Mouse (Mus musculus) heart, postnatal 25 days (tissue): ENCODE results near the gene Rad17. TPM values are rescaled to one million over a fixed set of nuclear protein-coding genes. Genes with fewer than 3 reads are reported as not detected.

Experiments used
- DNase-seq: peaks from one replicate; pipeline ENCODE4 v3.0.0; 2022; ENCODE audit warnings: low spot score
- intact Hi-C: fragments of 180-260 bp; cut with DNase I; formaldehyde crosslinking; loops from one replicate; pipeline ENCODE4 v1.15.1; 2025
- total RNA-seq, 2 experiments: library from RNA; stranded (reverse); gene quantifications; 2 replicates each; pipeline ENCODE4 v1.2.3; 2021

Rad17 gene
- 10 to 100 TPM; 12.5 to 15.3 TPM for total RNA-seq

DNA sequence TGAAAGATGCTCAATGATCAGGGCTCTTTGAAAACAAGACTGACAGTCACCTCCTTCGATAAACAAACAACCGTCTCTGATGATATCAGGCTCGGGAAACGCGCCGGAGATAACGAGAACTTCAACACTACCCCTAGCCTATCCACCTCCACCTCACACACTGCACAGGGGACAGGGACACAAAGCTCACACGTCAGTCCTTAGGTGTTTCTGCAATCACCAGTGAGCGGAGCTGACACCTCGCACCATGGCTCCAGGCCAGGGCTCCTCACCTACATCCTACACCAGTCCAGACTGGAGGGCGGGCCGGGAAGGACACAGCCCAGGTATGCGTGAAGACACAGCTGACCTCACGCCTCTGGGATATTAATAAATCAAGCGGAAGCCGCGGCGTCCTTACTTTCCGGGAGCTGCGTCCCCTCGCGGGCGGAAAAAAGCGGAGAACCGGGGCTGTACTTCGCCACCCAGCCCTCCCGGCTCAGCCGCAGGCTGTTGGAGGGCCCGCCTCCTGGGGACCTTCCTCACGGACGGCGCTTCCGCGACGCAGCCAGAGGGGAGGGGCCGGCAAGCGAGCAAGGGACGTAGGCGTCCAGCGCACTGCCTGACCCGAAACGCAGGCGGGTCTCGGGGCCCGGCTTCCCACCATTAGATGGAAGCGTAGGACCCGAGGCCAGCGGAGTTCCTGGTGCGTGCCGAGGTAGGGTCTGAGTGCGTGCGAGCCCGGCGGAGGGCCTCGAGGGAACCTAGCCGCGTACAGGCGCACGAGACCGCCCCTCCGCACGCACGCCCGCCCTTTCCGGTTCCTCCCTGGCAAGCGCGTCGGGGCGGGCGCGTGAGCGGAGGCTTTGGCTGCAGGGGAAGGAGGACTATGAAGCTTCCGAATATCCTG lies at the start of gene Rad17, which contains the start of gene Ak6:
Gene Rad17 (minus strand): TSS at position 502 of the 889 bp plus-strand sequence.
Gene Ak6 (plus strand): TSS at position 430 of the 889 bp plus-strand sequence.
- intact Hi-C loops: loop anchor here (10.0 kb wide), 2 partner anchors 536 to 2004 kb away; no protein-coding TSS in a partner anchor
- peak; percentile 87 for DNase-seq

DNA sequence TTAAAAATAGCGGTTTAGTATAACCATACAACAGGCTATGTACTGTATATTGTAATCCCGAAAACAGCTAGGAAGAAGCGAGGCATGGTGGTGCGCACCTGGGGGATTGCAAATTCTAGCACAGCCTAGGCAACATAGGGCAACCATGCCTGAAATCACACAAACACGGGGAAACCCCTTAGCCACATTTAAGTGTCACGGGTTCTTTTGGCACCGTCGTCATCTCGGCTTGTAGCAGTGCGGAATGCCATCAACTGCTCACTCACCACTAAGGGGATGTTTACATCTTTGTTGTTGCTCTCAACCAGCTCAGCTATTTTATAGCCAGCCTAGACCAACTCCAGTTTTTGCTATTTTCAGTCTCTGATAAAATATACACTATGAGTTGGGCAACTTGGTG lies 48.0 kb upstream of the Rad17 start:
- no peak for DNase-seq
- intact Hi-C loops: no loop called here

DNA sequence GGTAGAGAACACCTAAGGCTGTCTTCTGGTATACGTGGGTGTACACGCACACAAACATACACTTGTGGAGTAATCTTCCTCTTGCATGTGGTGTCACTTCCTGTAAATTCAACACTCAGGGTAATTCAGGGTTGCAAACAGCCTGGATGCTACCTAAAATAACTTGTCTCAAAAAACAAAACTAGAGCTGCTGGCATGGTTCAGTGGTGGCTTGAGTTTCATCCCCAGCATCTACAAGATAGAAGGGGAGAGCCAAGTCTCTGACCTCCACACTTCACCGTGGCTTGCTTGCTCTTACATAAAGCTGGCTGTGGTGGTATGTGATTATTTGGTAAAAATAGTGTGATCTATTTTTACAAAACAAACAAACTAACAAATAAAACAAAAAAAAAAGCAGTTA lies 46.7 kb upstream of the Rad17 start:
- intact Hi-C loops: no loop called here
- no peak for DNase-seq

DNA sequence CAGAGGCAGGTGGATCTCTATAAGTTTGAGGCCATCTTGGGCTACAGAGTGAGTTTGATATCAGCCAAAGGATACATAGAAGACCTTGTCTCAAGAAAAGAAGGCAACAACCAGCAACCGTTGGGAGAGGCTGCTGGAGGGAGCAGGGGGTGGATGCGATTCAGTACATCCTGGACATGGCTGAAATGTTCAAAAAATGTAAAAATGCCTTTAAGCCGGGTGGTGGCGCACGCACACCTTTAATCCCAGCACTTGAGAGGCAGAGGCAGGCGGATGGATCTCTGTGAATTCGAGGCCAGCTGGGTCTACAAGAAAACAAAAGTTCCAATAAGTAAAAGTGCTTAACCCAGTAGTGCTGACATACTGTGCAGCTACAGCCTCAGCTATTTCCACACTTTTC lies 36.7 kb upstream of the Rad17 start:
- DNase-seq: no peak
- intact Hi-C loops: no loop called here

DNA sequence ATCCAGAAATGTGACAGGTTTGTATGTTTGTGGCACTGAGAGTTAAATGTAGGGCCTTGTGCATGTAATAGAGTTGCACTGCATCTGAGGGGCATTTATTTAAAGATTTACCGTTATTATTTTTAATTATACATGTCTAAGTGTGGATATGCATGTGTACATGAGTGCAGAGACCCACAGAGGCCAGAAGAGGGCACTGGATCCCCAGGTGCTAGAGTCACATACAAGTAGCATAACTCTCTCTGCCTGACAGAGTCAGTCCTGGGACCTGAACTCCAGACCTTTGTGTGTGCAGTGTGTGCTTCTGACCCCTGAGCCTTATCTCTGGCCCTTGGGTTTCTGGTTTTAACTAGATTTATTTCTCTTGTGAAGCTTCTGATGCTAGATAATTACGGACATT lies 33.5 kb upstream of the Rad17 start:
- intact Hi-C loops: no loop called here
- no peak for DNase-seq

DNA sequence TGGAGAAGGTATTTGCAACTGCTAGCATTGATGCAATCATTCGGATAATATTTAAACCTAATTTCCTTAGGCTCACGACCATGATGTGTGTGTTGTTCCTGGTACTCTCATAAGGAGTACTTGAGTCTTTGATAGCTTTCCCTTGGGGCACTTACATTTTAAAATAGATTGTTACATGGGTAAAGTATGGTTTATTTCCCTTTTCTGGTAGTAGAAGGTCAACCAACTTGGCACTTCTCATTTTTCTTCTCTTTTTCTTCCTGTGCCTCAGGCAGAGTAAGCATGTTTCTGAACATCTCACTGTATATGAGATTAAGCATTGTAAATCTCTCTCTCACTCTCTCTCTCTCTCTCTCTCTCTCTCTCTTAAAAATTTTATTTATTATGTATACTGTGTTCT lies 32.0 kb upstream of the Rad17 start:
- intact Hi-C loops: no loop called here
- DNase-seq: no peak

DNA sequence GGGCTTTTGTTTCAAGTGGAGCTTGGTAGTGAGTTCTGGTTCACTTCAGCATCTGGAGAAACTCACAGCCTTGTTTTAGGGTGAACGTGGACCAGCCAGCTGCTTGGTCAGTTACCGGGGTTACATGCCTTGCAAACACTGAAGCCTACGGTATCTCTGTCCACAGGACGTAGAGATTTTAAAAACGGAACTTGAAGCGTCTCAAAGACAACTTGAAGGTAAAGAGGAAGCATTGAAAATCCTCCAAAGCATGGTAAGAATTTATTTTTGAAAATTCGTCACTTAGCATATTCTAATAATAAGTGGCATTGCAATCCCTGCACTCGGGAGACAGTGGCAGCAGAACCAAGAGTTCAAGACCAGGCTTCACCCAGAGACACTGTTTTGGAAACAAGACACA lies 30.8 kb upstream of the Rad17 start:
- intact Hi-C loops: no loop called here
- DNase-seq: no peak

DNA sequence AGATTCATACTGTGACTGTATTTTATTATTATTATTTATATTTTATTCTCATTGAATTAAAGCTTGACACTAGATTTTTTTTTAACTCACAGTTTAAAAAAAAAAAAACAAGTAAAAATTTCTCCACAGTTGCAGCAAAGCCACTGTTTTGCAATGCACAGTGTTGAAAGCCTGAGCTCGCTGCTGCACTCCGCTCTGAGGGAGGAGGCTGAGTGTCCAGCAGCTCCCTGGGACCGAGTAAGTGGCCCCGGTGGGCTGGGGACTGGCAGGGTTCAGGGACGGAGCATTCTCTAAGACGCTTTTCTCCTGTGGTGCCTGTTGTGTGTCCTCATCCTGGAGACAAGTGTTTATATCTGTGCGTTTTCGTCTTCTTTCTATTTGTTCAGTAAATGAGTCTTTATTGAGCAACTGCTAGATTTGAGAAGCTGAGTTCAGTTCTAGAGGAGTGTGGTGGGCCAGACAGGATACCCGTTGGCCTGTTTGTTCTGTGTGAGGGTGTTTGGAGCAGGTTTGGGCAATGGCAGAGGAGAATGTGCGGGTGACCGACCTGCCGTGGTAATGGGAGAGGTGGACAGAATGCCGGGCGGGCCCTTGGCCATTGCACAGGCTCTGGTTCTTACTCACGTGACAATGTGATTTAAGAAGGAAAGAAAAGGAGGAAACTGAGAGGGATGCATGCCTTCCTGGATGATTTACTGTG lies 25.2 kb upstream of the Rad17 start:
- intact Hi-C loops: no loop called here
- DNase-seq: no peak

DNA sequence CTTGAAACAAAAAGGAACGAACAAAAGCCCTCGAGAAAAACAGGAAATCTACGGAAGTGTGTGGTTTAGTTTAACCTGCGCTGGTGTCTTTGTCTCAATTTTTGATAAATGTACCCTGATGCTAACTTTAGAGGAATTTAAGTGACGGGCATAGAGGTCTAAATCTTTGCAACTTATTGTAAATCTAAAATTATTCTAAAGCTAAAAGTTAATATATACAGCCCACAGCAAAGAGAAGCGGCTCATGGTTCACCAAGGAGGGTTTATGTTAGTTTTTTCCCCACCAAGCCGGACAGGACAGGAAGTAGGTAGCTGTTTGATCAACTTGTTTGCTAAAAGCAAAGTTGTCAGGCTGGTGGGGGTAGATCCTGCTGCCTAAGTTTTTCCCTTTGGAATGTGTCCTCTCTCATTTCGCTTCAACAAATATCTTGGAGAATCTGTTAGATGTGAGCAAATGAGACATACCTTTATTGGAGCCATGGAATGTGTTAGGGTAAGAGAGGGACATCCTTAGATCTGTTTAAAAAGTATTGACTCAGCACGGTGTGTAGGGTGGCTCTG lies 19.4 kb upstream of the Rad17 start:
- no peak for DNase-seq
- intact Hi-C loops: no loop called here

DNA sequence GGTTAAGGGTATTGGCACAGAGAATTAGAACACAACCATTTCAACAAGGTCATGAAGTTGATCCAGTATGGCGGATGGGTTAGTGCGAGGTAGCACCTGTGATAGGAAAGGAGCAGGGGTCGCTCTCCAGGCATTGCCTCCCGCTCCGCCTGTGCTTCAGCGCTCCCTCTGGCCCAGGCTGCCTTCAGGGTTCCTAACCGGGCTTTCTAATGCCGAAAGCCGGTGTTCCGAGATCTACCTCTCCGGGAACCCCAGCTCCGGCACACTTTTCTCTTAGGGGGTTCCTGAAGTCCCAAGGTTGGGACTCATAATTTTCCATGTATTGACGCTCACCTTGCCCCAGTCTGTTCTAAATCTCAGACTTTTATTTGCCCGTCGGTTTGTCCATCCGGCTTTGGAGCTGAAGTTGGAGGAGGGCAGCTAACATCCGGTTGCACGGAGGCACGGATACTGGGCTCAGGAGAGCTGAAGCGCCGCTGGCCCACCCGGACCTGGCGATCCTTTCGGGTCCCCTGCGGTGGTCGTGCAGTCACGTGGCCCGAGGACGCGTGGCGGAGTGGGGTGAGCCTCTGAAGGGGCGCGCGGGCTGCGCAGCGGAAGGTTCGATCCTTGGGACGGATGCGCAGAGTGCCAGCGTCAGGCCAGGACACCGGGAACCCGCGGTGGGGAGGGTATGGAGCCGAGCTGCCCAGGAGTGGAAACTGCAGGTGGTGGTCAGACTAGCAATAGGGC lies 18.6 kb upstream of the Rad17 start, which contains the start of gene Ccdc125:
Gene Ccdc125 (plus strand): TSS at position 427 of the 732 bp plus-strand sequence.
- DNase-seq: no peak
- intact Hi-C loops: no loop called here

DNA sequence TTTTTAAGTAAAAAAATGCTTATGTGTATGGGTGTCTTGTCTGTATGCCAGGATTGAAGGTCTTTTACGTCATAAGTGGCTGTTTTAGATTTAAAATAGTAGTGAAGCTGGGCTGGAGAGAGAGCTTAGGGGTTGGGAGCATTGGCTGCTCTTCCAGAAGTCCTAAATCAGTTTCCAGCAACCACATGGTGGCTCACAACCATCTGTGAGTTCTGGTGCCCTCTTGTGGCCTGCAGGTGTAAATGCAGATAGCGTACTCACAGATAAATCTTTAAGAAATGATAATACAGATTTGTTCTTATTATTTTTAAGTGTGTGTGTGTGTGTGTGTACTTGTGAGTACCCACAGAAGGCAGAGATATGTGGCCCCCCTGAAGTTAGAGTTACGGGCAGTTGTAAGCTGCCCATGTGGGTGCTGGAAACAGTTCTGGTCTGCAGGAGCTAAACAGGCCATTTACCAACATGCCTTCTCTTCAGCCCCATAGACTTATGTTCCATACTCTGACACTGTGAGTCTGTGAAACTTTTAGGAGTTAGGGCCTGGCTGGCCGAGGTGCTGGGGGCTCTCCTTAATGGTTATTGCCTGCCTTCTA lies 9.1 kb upstream of the Rad17 start:
- intact Hi-C loops: loop anchor here (2.0 to 10.0 kb wide), 3 partner anchors 167 to 1995 kb away; partner anchors contain the start of gene Gtf2h2
- no peak for DNase-seq

DNA sequence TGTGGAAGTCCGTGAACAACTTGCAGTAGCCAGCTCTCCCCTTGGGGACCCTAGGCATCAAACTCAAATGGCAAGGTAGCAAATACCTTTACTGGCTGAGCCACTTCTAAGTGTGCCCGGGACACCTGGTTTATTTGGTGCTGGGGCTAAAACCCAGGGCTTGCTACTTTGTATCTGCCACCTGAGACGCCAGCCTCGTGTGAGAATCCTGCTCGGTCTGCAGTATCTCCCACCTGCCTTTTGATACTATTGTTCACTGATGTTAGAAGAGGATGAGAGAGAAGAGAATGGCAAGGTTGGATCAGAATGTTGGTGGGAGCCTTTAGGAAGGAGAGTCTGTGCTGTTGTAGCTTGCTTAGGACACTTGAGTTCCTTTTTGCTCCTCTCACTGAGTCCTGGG lies 7.2 kb upstream of the Rad17 start:
- intact Hi-C loops: loop anchor here (10.0 kb wide), 2 partner anchors 543 to 1997 kb away; no protein-coding TSS in a partner anchor
- DNase-seq: no peak

DNA sequence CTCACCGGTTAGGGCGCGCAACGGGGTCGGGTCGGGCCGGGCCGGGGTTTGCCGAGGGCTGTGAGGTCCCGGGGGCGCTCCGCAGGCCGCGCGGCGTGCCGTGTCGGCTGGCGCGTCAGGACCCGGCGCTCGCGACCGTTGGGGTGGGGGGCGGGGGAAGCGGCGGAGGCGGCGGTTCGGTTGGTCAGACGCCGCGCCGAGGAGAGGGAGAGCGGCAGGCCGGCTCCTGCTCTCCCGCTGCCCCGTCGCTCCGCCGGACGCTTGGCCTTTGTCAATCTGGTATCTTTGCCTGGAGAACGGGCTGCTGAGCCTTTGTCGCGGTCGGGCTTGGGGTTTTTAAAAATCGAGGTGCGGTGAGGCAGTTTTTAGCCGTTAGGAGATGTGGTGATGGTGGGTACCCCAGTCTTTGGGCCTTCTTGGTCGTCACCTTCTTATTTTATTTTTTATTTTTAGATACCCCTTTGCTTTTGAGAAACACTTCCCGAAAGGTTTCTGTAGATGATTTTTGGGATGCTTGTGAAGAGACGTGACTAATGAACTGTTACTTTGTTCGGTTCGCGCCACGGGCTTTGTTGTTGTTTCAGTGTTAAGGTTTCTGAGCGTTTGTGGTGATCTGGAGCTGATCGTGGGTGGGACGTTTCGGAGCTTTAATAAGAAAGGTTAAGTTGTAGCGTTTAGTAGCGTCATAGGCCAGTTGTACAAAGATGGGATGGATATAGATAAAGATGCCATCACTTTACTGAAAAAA lies 762 bp upstream of the Rad17 start, which contains the start of gene Taf9:
Gene Taf9 (plus strand): TSS at position 141 of the 748 bp plus-strand sequence.
- DNase-seq: no peak
- intact Hi-C loops: loop anchor here (10.0 kb wide), 2 partner anchors 537 to 2003 kb away; no protein-coding TSS in a partner anchor

DNA sequence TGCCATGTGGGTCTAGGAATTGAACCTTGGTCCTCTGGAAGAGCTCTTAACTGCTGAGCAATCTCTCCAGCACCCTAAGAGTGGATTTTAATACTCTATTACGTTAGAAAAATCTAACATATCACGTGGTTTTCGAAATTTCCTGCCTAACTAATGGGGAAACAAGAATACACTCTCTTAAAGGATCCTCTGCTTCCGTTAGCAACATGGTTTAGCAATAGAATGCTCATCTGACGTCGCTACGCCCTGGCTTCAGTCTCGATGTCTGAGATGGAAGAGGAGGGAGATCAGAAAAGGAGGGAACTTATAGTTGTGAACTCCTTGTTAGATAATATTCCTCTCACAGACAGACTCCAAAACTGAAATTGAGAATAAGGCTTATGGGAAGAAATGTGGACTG lies 2.6 kb downstream of the Rad17 start:
- intact Hi-C loops: no loop called here
- DNase-seq: no peak

DNA sequence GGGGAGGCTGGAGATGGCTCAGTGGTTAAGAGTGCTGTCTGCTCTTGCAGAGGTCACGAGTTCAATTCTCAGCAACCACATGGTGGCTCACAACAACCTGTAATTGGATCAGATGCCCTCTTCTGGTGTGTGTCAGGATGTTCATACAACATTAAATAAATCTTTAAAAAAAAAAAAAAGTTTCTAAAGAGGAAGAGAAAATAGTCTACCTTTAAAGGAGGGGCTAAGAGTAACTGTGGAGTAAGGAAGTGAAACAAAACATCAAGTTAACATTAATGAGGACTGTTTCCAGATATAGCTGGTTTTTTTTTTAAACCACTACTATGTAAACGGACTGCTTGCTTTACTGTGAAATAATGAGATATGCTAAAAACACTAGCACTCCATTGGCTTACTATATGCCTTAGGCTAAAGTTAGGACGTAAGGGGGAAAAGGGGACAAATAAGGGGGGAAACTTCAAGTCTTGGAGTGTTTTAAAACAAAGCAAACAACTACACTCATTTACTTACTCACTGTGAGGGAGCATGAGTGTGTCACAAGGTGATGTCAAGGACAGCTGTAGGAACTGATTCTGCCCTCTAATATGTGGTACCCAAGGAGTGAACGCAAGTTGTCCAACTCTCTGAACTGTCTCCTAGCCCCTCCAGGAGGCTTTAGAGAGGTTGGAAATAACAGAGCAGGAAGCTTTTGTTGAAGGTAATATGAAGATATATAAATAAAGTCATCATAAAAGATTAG lies 8.2 kb downstream of the Rad17 start:
- DNase-seq: no peak
- intact Hi-C loops: no loop called here

DNA sequence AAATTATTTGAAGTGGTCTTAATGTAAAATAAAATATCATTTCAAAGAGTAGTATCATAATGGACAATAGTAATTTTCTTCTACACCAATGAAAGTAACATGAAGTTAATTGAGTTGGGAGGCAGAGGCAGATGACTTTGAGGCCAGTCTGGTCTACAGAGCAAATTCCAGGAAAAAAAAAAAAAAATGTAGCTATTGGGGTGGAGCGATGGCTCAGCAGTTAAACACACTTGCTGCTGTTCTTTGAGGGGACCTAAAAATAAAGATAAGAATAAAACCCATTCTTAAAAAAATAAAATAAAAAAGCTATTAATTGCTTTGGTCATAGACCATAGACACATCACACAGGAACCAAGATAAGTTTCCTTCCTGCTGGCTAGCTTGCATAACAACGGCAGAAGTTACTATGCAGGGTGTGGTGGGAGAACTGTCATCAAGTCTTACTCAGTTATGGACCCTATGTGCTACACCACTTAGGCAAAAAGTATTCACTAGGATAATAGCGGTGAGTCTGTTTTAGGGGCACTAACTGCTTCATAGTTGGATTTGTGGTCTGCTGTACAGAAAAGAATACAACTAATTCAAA lies 16.7 kb downstream of the Rad17 start:
- DNase-seq: no peak
- intact Hi-C loops: no loop called here

DNA sequence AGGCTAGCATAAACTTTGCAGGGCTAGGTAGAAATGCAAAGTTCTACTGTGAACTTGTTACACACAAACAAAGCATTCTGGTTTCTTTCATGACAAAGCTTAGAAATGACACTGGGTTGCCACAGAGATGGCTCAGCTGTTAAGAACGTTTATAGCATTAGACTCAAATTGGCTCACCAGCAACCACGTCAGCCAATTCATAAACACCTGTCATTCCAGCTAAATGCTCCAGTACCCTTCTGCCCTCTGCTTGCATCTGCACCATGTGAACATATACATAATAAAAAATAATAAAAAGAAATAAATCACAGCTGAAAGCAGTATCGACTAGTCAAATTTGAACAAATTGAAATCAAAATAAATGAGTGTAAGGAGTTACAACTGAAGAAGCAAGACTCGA lies 28.6 kb downstream of the Rad17 start:
- intact Hi-C loops: no loop called here
- DNase-seq: no peak

DNA sequence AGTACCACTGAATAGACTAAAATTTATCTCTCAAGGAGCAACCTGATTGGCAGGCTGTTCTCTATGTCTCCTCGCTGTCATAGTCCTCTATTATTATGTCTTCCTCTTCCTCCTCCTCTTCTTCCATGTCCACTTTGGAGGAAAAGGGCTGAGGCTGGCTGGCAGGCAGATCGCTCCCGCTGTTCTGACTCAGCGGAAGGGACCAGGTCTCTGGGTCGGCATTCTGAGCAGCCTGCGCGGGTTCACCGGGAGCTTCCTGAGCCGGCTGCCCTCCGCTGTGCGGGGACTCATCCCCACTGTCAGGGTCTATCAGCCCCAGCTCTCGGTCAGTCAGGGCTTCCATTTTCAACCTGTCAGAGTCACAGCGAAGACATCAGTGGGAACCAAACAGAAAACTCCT lies 33.3 kb downstream of the Rad17 start:
- no peak for DNase-seq
- intact Hi-C loops: no loop called here
